Mouse (Mus musculus) CH12.LX (cell line): ENCODE results near the gene Smpdl3a.

Source experiments
- CHD1 ChIP-seq: IDR thresholded peaks from 2 replicates; pipeline ENCODE4 v1.6.1; 2012; ENCODE audit warnings: low read depth, low read length, improper control_type of control experiment, inconsistent platforms
- CTCF ChIP-seq, 2 experiments: IDR thresholded peaks in 1 of 2; conservative IDR thresholded peaks in 1 of 2; 2 replicates each; pipeline ENCODE4 v1.5.1; 2011 to 2012; ENCODE audit warnings: low read depth in 2 of 2, low read length in 2 of 2, improper control_type of control experiment in 1 of 2, inconsistent platforms in 1 of 2, mild to moderate bottlenecking in 1 of 2, moderate library complexity in 1 of 2
- EP300 ChIP-seq: IDR thresholded peaks from 2 replicates; pipeline ENCODE4 v1.6.1; 2011; ENCODE audit warnings: low read length, improper control_type of control experiment
- GABPA ChIP-seq: IDR thresholded peaks from 2 replicates; pipeline ENCODE4 v1.6.1; 2012; ENCODE audit warnings: low read depth, low read length, improper control_type of control experiment, inconsistent platforms; ENCODE audit not compliant: insufficient replicate concordance
- JUN ChIP-seq: IDR thresholded peaks from 2 replicates; pipeline ENCODE4 v1.6.1; 2011; ENCODE audit warnings: low read depth, mild to moderate bottlenecking, low read length, improper control_type of control experiment, moderate library complexity; ENCODE audit not compliant: insufficient read depth
- KAT2A ChIP-seq: IDR thresholded peaks from 2 replicates; pipeline ENCODE4 v1.6.1; 2012; ENCODE audit warnings: low read length, improper control_type of control experiment, inconsistent platforms; ENCODE audit not compliant: insufficient replicate concordance
- MAFK ChIP-seq: IDR thresholded peaks from 2 replicates; pipeline ENCODE4 v1.6.1; 2011; ENCODE audit warnings: low read length, improper control_type of control experiment; ENCODE audit not compliant: insufficient replicate concordance
- MAX ChIP-seq: IDR thresholded peaks from 2 replicates; pipeline ENCODE4 v1.6.1; 2011; ENCODE audit warnings: low read length, improper control_type of control experiment
- NELFE ChIP-seq: IDR thresholded peaks from 2 replicates; pipeline ENCODE4 v1.6.1; 2011; ENCODE audit warnings: low read depth, low read length, improper control_type of control experiment
- POLR2A ChIP-seq: IDR thresholded peaks from 2 replicates; pipeline ENCODE4 v1.6.1; 2011; ENCODE audit warnings: low read depth, mild to moderate bottlenecking, improper control_type of control experiment, low read length
- POLR2AphosphoS2 ChIP-seq: IDR thresholded peaks from 2 replicates; pipeline ENCODE4 v1.6.1; 2011; ENCODE audit warnings: low read depth, low read length, improper control_type of control experiment
- ZMIZ1 ChIP-seq: IDR thresholded peaks from 2 replicates; pipeline ENCODE4 v1.6.1; 2012; ENCODE audit warnings: low read depth, mild to moderate bottlenecking, inconsistent platforms, low read length, improper control_type of control experiment
- ZNF384 ChIP-seq: IDR thresholded peaks from 2 replicates; pipeline ENCODE4 v1.6.1; 2012; ENCODE audit warnings: low read depth, low read length, improper control_type of control experiment, inconsistent platforms

GRCm38 (mm10) chr10:57835094-57835493 is 41.0 kb downstream of the Smpdl3a start:
- no peak for TF ChIP-seq ZNF384
- no peak for TF ChIP-seq CTCF (conservative IDR thresholded peaks at IDR 0.05 in 1 of 2, IDR thresholded peaks at IDR 0.05 in 1 of 2; ENCODE audit: low read depth in 2 of 2, low read length in 2 of 2)
- TF ChIP-seq POLR2A = no peak
- TF ChIP-seq ZMIZ1 = no peak
- no peak for TF ChIP-seq KAT2A
- TF ChIP-seq EP300 = no peak
- no peak for TF ChIP-seq GABPA
- no peak for TF ChIP-seq NELFE
- TF ChIP-seq CHD1 = no peak
- TF ChIP-seq POLR2AphosphoS2 = no peak
- TF ChIP-seq MAFK = no peak
- TF ChIP-seq MAX = no peak
- TF ChIP-seq JUN = no peak
